Mouse (Mus musculus) heart, adult 2 months (tissue): ENCODE results near the gene Serpina6. TPM values are rescaled to one million over a fixed set of nuclear protein-coding genes. Genes with fewer than 3 reads are reported as not detected.

Experiments used
- DNase-seq, 2 experiments: peaks; one replicate each; pipeline ENCODE4 v3.0.0; 2021
- H3K27ac ChIP-seq: fragments of 200-600 bp; 2 replicates; pipeline ENCODE4 v1.8.1; 2022
- H3K27me3 ChIP-seq: fragments of 200-500 bp; 2 replicates; pipeline ENCODE4 v1.6.1; 2012; ENCODE audit warnings: mild to moderate bottlenecking, low read length, inconsistent platforms, mixed read lengths; ENCODE audit not compliant: control insufficient read depth, insufficient read depth
- H3K36me3 ChIP-seq: fragments of 200-500 bp; 2 replicates; pipeline ENCODE4 v1.6.1; 2012; ENCODE audit warnings: low read length, inconsistent platforms; ENCODE audit not compliant: control insufficient read depth, insufficient read depth
- H3K4me1 ChIP-seq: fragments of 200-500 bp; 2 replicates; pipeline ENCODE4 v1.6.1; 2011; ENCODE audit warnings: low read length; ENCODE audit not compliant: control insufficient read depth, insufficient read depth
- H3K4me3 ChIP-seq: fragments of 200-600 bp; 2 replicates; pipeline ENCODE4 v1.8.1; 2022
- H3K79me2 ChIP-seq: fragments of 200-500 bp; replicated peaks from 2 replicates; pipeline ENCODE4 v1.6.1; 2012; ENCODE audit warnings: mild to moderate bottlenecking, inconsistent platforms, low read length, moderate library complexity, mixed read lengths; ENCODE audit not compliant: control insufficient read depth, insufficient read depth
- H3K9ac ChIP-seq: fragments of 200-500 bp; 2 replicates; pipeline ENCODE4 v1.6.1; 2012; ENCODE audit warnings: low read depth, mild to moderate bottlenecking, control low read depth, inconsistent platforms, low read length, mixed read lengths
- CTCF ChIP-seq: fragments of 200-600 bp; IDR thresholded peaks from 2 replicates; pipeline ENCODE4 v1.8.1; 2022; ENCODE audit warnings: antibody characterized with exemption, mild to moderate bottlenecking, moderate library complexity
- EP300 ChIP-seq: fragments of 200-500 bp; IDR thresholded peaks from 2 replicates; pipeline ENCODE4 v1.6.1; 2011; ENCODE audit warnings: low read depth, low read length, control low read depth; ENCODE audit not compliant: insufficient read depth
- POLR2A ChIP-seq: fragments of 200-500 bp; IDR thresholded peaks from 2 replicates; pipeline ENCODE4 v1.6.1; 2011; ENCODE audit warnings: mild to moderate bottlenecking, low read depth, low read length, control low read depth; ENCODE audit not compliant: insufficient read depth
- WGBS: fragments of 180-500 bp; shearing (Covaris S2); methylation state at CpG from one replicate; pipeline ENCODE4 v1.1.7; 2018; 5-methylcytosine and 5-hydroxymethylcytosine counted together
- intact Hi-C: fragments of 180-260 bp; cut with DNase I; formaldehyde crosslinking; loops from one replicate; pipeline ENCODE4 v1.15.1; 2025
- polyA plus RNA-seq: library from polyadenylated mRNA; depleted of rRNA; stranded (reverse); fragments of >200 nt; gene quantifications from 2 replicates; pipeline ENCODE4 v1.2.3, GENCODE M21; 2012
- total RNA-seq, 2 experiments: library from RNA; stranded (reverse); gene quantifications; 2 replicates each; pipeline ENCODE4 v1.2.3; 2021

Gene Serpina6
- total and polyA plus RNA-seq, 3 experiments: not detected

DNA sequence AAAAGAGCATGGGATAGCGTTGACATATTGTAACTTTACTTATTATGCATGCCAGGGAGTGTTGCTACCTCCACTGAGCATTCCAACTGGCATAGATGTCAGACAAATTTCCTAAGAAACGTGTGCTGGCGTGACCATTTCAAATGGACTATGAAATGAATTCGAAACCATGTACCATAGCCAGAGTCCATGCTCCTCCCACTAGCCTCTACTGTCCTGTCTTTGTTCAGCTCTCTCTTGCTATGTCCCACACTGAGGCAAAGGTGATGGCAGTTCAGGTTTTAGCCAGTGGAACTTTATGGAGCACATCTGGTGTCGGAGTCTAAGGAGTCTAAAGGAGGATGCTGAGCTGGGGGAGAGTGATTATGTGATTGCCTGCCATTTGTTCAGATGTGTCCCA, 3.1 kb upstream of the Serpina6 start:
- 77% methylated on average over 5 of the region's 5 CpGs for WGBS

DNA sequence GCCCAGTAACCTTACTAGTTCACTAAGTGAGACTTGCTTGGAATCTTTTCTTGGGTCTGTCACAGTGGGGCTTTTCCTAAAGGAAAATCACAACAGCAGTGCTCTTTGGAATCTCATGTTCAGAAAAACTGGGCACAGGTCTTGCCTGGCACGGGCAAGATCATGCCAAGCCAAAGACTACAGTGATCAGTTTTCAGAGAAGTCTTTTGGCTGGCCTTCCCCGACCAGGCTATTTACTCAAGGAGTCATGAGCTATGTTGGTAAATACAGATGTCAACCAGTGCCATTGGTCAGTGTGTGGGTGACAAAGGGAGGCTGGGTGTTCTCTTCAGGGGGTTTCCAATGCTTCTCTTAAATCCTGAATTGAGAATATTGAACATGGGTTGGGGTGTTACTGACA, 2.2 kb upstream of the Serpina6 start:
- DNase-seq: no peak
- no peaks in the 10 kb centered on the region for H3K4me1 ChIP-seq
- no peak overlapping the region for H3K9ac ChIP-seq
- WGBS: 62% methylated on average over 2 of the region's 2 CpGs
- no peak overlapping the region for H3K4me3 ChIP-seq
- no peak for TF ChIP-seq EP300
- no peaks in the 10 kb centered on the region for H3K79me2 ChIP-seq
- H3K27me3 ChIP-seq: no peaks in the 10 kb centered on the region
- H3K36me3 ChIP-seq: no peaks in the 10 kb centered on the region
- intact Hi-C loops: no loop called here
- no peak overlapping the region for H3K27ac ChIP-seq

More for the DNA sequence above, 3.1 kb upstream of the Serpina6 start:
- TF ChIP-seq POLR2A (no peak), CTCF (no peak), EP300 (no peak)
- Histone ChIP-seq H3K27me3 (no peaks in the 10 kb centered on the region), H3K27ac (no peak overlapping the region), H3K4me3 (no peak overlapping the region), H3K36me3 (no peaks in the 10 kb centered on the region), H3K9ac (no peak overlapping the region), H3K79me2 (no peaks in the 10 kb centered on the region), H3K4me1 (no peaks in the 10 kb centered on the region)
- no peak for DNase-seq
- intact Hi-C loops: no loop called here

DNA sequence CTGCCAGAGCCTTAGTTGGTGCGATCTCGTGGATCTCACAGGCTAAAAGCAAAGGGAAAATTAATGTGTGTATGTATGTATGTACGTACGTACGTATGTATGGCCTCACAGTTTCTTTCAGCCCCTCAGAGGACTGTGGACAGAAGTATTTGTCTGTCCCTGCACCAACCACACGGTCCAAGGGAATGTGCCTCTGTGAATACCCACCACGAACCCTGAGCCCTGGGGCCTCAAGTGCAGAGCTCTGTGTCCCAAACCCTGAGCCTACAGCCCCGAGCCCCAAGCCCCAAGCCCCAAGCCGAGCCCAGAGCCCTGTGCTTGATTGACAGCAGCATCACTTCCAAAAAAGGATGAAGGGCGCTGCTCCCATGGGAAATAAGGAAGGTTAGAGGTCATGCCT, 979 bp upstream of the Serpina6 start:
- no peak overlapping the region for H3K9ac ChIP-seq
- no peak for DNase-seq
- TF ChIP-seq CTCF (no peak), POLR2A (no peak), EP300 (no peak)
- WGBS: 73% methylated on average over 10 of the region's 10 CpGs
- no peak overlapping the region for H3K27ac ChIP-seq
- H3K79me2 ChIP-seq: no peaks in the 10 kb centered on the region
- H3K36me3 ChIP-seq: no peaks in the 10 kb centered on the region
- intact Hi-C loops: no loop called here
- no peaks in the 10 kb centered on the region for H3K4me1 ChIP-seq
- no peaks in the 10 kb centered on the region for H3K27me3 ChIP-seq
- H3K4me3 ChIP-seq: no peak overlapping the region

DNA sequence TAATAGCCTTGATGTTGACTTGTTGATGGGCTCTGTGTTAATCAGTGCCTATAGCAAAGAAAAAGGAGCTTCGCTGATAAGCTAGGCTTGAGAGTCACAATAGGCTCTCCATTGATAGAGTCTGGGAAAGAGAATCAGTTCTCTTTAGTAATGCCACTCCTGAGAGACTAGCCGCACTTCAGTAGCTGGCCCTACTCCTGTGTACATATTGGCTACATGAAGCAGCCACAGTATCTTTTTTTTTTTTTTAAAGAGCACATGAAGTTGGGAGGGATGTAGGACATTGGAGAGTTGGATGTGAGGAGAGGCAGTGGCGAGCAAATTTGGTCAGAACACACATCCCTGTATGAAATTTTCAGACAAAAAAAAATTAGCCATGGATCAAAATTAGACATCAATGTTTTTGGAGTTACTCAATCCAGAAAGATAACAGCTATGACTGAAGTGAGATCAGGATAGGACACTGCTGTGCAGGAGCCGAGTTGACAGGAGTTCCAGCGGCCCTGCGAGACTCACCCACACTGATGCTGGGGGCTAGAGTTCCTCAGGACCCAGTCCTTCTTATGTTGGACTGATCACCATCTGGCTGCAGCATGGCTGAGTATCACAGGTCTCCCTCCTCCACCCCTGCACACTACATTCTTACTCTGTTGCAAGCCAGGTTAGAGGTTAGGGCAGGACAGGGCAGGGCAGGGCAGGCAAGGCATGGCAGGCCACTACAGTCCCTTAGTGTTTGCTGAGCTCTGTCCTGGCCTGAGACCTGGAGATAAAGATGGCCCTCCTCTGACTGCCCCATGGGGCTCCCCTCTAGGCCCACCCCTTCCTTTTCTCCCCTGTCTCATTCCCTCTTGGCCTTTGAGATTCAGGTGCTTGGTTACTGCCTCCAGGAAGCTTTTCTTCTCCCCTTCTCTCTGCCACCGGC, 1.6 kb downstream of the Serpina6 start:
- TF ChIP-seq POLR2A: no peak
- TF ChIP-seq CTCF: no peak
- TF ChIP-seq EP300: no peak
- intact Hi-C loops: no loop called here
- WGBS: 79% methylated on average over 7 of the region's 7 CpGs
- Histone ChIP-seq H3K36me3 (no peaks in the 10 kb centered on the region), H3K79me2 (no peaks in the 10 kb centered on the region), H3K4me1 (no peaks in the 10 kb centered on the region), H3K4me3 (no peak overlapping the region), H3K27me3 (no peaks in the 10 kb centered on the region), H3K27ac (no peak overlapping the region), H3K9ac (no peak overlapping the region)
- DNase-seq: no peak

DNA sequence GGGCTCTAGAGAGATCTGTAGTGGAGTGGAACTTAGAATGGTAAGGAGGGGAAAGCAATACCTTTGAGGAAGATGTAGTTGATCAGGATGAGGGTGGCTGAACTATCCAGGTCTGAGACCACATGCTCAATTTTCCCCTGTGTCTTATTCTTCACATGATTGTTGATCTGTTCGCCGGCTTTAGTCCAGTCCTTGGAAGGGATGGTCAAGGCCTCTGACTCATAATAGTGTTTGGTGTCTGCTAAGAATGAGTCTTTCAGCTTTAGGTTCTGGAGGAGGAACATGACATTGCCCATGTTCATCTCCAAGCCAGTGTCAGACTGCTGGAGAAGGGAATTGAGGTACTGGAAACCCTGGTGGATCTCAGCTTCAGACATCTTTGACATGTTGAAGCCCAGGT, 3.2 kb downstream of the Serpina6 start:
- WGBS: 97% methylated on average over 2 of the region's 2 CpGs
- no peaks in the 10 kb centered on the region for H3K27me3 ChIP-seq
- no peak for DNase-seq

DNA sequence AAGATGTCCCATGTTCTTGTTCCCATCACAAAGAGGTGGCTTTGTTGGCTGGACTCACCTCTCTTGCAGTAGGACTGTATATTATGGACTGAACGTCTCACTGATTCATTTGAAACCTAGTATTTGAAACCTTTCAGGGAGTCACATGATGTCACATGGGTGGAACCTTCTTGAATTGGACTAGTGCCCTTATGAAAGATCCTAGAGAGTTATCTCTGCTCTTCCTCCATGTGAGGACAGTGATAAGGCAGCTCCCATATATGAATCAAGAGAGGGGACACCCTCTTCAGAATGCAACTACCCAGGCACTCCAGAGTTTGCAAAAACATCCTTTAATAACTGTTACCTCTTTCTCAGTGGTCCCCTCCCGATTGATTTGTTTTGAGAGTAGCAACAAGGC, 10.7 kb downstream of the Serpina6 start:
- TF ChIP-seq EP300: no peak
- no peak for TF ChIP-seq POLR2A
- no peak for TF ChIP-seq CTCF
- Histone ChIP-seq H3K27me3 (no peaks in the 10 kb centered on the region), H3K27ac (no peak overlapping the region), H3K4me3 (no peak overlapping the region), H3K4me1 (no peaks in the 10 kb centered on the region), H3K36me3 (no peaks in the 10 kb centered on the region), H3K9ac (no peak overlapping the region), H3K79me2 (no peaks in the 10 kb centered on the region)
- 64% methylated on average over 2 of the region's 2 CpGs for WGBS
- intact Hi-C loops: no loop called here
- DNase-seq: no peak

More for the DNA sequence above, 3.2 kb downstream of the Serpina6 start:
- intact Hi-C loops: no loop called here
- TF ChIP-seq EP300 (no peak), CTCF (no peak), POLR2A (no peak)
- H3K79me2 ChIP-seq: no peaks in the 10 kb centered on the region
- no peak overlapping the region for H3K27ac ChIP-seq
- no peak overlapping the region for H3K4me3 ChIP-seq
- H3K4me1 ChIP-seq: no peaks in the 10 kb centered on the region
- H3K36me3 ChIP-seq: no peaks in the 10 kb centered on the region
- H3K9ac ChIP-seq: no peak overlapping the region
